In genomic region chr5:53871665-53872312, GRCm38 (mm10) we compare ENCODE assay signal across 8 mouse cellular contexts.
A peak's percentile ranks its signal among the peaks of the same experiment; 100 is the strongest.
DNase-seq lines count a peak whose midpoint lies in the region; ATAC-seq and TF ChIP-seq lines count a peak whose summit lies in the region.

No protein-coding gene starts in this region.

- TF ChIP-seq CTCF in layer of hippocampus, adult 2 months (conservative IDR thresholded peaks at IDR 0.05): peak; percentile 95
- TF ChIP-seq CTCF in olfactory bulb, adult 2 months (IDR thresholded peaks at IDR 0.05; ENCODE audit: insufficient read depth, low read depth, low read length): peak; percentile 71

- H3K9ac ChIP-seq in ES-E14 (ENCODE audit: insufficient read depth, low read depth, low read length, poor library complexity, severe bottlenecking): no peak overlapping the region
- no peak overlapping the region for H3K9ac ChIP-seq in forebrain, embryonic 13.5 days
- no peak overlapping the region for H3K9ac ChIP-seq in lung, embryonic 16.5 days (ENCODE audit: low read length)

- in situ Hi-C loops in ES-E14 (cut with MboI; ENCODE audit: low sequenced_read_pairs in 2 of 2, unreplicated experiment in 2 of 2): loop anchor here in 1 of 2 experiments (10.0 kb wide), 1 partner anchor 243 kb away; no protein-coding TSS in a partner anchor

- no peaks in the 10 kb centered on the region for H3K9me3 ChIP-seq in ES-E14 (ENCODE audit: control insufficient read depth, insufficient read depth, low read depth, low read length)
- no peaks in the 10 kb centered on the region for H3K9me3 ChIP-seq in forebrain, embryonic 13.5 days (replicated peaks)
- no peaks in the 10 kb centered on the region for H3K9me3 ChIP-seq in hindbrain, embryonic 10.5 days
- H3K9me3 ChIP-seq in lung, embryonic 16.5 days (ENCODE audit: control insufficient read depth, low read length): no peaks in the 10 kb centered on the region

- H3K27me3 ChIP-seq in forebrain, embryonic 13.5 days: no peaks in the 10 kb centered on the region
- no peaks in the 10 kb centered on the region for H3K27me3 ChIP-seq in hindbrain, embryonic 10.5 days (ENCODE audit: insufficient read depth, poor library complexity, severe bottlenecking)
- no peaks in the 10 kb centered on the region for H3K27me3 ChIP-seq in lung, embryonic 16.5 days (ENCODE audit: control insufficient read depth, insufficient read depth, low read depth, low read length)

- peak; percentile 94 for ATAC-seq in forebrain, embryonic 13.5 days
- peak; percentile 78 for ATAC-seq in lung, embryonic 16.5 days (ENCODE audit: low read depth)

- DNase-seq in ES-E14 (ENCODE audit: low read depth, low spot score): peak; percentile 21
- DNase-seq in c-Kit-positive CD71-negative TER-119-negative erythroid progenitor cells, embryonic 14.5 days (ENCODE audit: low read depth): peak; percentile 56
- DNase-seq in hindbrain, embryonic 10.5 days (ENCODE audit: low spot score): peak; percentile 35
- peak; percentile 57 to 77 for DNase-seq in layer of hippocampus, adult 2 months (ENCODE audit: low spot score in 2 of 2)
- DNase-seq in thymus, postnatal 0 days (ENCODE audit: low spot score): peak; percentile 64

- 26% methylated on average over 6 of the region's 6 CpGs for WGBS in forebrain, embryonic 13.5 days
- WGBS in hindbrain, embryonic 10.5 days: 33% methylated on average over 6 of the region's 6 CpGs
- 22% methylated on average over 6 of the region's 6 CpGs for whole genome bisulfite sequencing in lung, embryonic 16.5 days
- WGBS in olfactory bulb, adult 2 months: 31% methylated on average over 6 of the region's 6 CpGs

- H3K4me3 ChIP-seq in ES-E14 (ENCODE audit: insufficient read depth in 1 of 2, low read depth in 1 of 2, low read length in 2 of 2, poor library complexity in 1 of 2, severe bottlenecking in 1 of 2): no peak overlapping the region
- H3K4me3 ChIP-seq in forebrain, embryonic 13.5 days: no peak overlapping the region
- no peak overlapping the region for H3K4me3 ChIP-seq in hindbrain, embryonic 10.5 days
- H3K4me3 ChIP-seq in layer of hippocampus, adult 2 months: no peak overlapping the region
- H3K4me3 ChIP-seq in lung, embryonic 16.5 days (ENCODE audit: low read length): no peak overlapping the region
- no peak overlapping the region for H3K4me3 ChIP-seq in olfactory bulb, adult 2 months (ENCODE audit: insufficient read depth, low read depth, low read length)

- no peaks in the 10 kb centered on the region for H3K4me1 ChIP-seq in ES-E14 (ENCODE audit: control insufficient read depth in 2 of 2, insufficient read depth in 2 of 2, low read length in 2 of 2, poor library complexity in 1 of 2)
- H3K4me1 ChIP-seq in forebrain, embryonic 13.5 days: no peaks in the 10 kb centered on the region
- H3K4me1 ChIP-seq in hindbrain, embryonic 10.5 days (replicated peaks): no peaks in the 10 kb centered on the region
- no peaks in the 10 kb centered on the region for H3K4me1 ChIP-seq in lung, embryonic 16.5 days (replicated peaks; ENCODE audit: control insufficient read depth, insufficient read depth, low read length)
- peaks cover 3% of the 10 kb centered on the region; the same call in 1 of the 2 replicates for H3K4me1 ChIP-seq in olfactory bulb, adult 2 months (ENCODE audit: control insufficient read depth, insufficient read depth, low read length)

- TF ChIP-seq POLR2A in olfactory bulb, adult 2 months (IDR thresholded peaks at IDR 0.05; ENCODE audit: insufficient read depth, low read depth, low read length): no peak

- no peak overlapping the region for H3K27ac ChIP-seq in ES-E14 (ENCODE audit: insufficient read depth, low read depth, low read length, poor library complexity, severe bottlenecking)
- H3K27ac ChIP-seq in forebrain, embryonic 13.5 days: no peak overlapping the region
- H3K27ac ChIP-seq in hindbrain, embryonic 10.5 days: no peak overlapping the region
- no peak overlapping the region for H3K27ac ChIP-seq in layer of hippocampus, adult 2 months
- no peak overlapping the region for H3K27ac ChIP-seq in lung, embryonic 16.5 days (ENCODE audit: low read length)
- no peak overlapping the region for H3K27ac ChIP-seq in olfactory bulb, adult 2 months (ENCODE audit: insufficient read depth, low read depth, low read length)

- no peaks in the 10 kb centered on the region for H3K36me3 ChIP-seq in ES-E14 (ENCODE audit: control insufficient read depth, insufficient read depth, low read length, poor library complexity, severe bottlenecking)
- peaks cover 9% of the 10 kb centered on the region; the same call in 1 of the 2 replicates for H3K36me3 ChIP-seq in forebrain, embryonic 13.5 days (ENCODE audit: poor library complexity, severe bottlenecking)
- peaks cover 17% of the 10 kb centered on the region for H3K36me3 ChIP-seq in hindbrain, embryonic 10.5 days
- H3K36me3 ChIP-seq in lung, embryonic 16.5 days (ENCODE audit: control insufficient read depth, insufficient read depth, low read length): no peaks in the 10 kb centered on the region

- H3K4me2 ChIP-seq in forebrain, embryonic 13.5 days: no peak overlapping the region
- H3K4me2 ChIP-seq in lung, embryonic 16.5 days (ENCODE audit: low read depth, low read length): no peak overlapping the region

TF ChIP-seq in ES-E14, 5 proteins besides CTCF, POLR2A, EP300 and RAD21:
- no peak for TF ChIP-seq ZNF384 (IDR thresholded peaks at IDR 0.05; ENCODE audit: low read depth, low read length)
- no peak for TF ChIP-seq CHD2 (IDR thresholded peaks at IDR 0.05; ENCODE audit: low read depth, low read length)
- peak; percentile 58; the same call in 1 of the 2 replicates for TF ChIP-seq ZC3H11A (IDR thresholded peaks at IDR 0.05; ENCODE audit: borderline replicate concordance, low read depth, low read length)
- TF ChIP-seq HCFC1 (IDR thresholded peaks at IDR 0.05; ENCODE audit: borderline replicate concordance, insufficient read depth, low read length): no peak
